Mouse (Mus musculus): ENCODE data around the gene Lemd2.

DNA sequence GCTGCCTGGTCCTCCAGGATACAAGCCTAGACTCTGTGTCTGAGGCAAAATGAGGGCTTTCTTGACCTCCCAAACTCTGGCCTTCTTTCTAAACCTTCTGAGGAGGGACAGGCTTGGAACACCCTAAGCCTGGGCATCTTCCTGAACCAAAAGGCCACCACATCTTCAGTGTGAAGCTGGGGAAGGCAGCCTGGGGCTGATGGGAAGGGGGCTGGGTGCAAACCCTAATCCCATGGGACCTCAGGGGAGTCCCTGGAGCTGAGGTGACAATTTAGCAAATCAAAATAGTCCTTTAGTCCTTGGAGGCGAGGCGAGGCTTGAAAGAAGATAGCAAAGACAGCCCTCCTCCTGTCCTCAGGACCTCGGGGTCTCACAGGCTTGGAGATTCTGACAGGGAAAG lies 28.0 kb downstream of the Lemd2 start:
- no peak for TF ChIP-seq POLR2A (IDR thresholded peaks at IDR 0.05; ENCODE audit: insufficient read depth, low read length)
- no peak for TF ChIP-seq CTCF (IDR thresholded peaks at IDR 0.05; ENCODE audit: low read depth, low read length)
- TF ChIP-seq EP300 (IDR thresholded peaks at IDR 0.05; ENCODE audit: insufficient read depth, low read depth, low read length) = no peak

All from ES-Bruce4 (cell line).